Mouse (Mus musculus): ENCODE measurements around the gene Rnf214. TPM values are rescaled to one million over a fixed set of nuclear protein-coding genes. Genes with fewer than 3 reads are reported as not detected.
A peak's percentile ranks its signal among the peaks of the same experiment; 100 is the strongest.
"Not testable (repeated sequence)": the region's sequence is repeated elsewhere in the genome, so short reads cannot be mapped to it uniquely, and the experiment has no call there.

The Rnf214 gene
- total RNA-seq, 2 experiments from 2014 or later: 74.5 to 75.5 TPM

- DNase-seq (ENCODE audit: low spot score in 2 of 2): no peak
- intact Hi-C loops (cut with DNase I): no loop called here
Measured at GRCm38 (mm10) chr9:45861813-45862212, 44.9 kb downstream of the Rnf214 start.

GRCm38 (mm10) chr9:45859364-45859763 lies 47.3 kb downstream of the Rnf214 start:
- no peak for DNase-seq (ENCODE audit: low spot score in 2 of 2)
- intact Hi-C loops (cut with DNase I): no loop called here

- intact Hi-C loops (cut with DNase I): no loop called here
- DNase-seq (ENCODE audit: low spot score in 2 of 2): no peak
Measured at GRCm38 (mm10) chr9:45854136-45854535, 52.6 kb downstream of the Rnf214 start.

- intact Hi-C loops (cut with DNase I): no loop called here
- no peak for DNase-seq (ENCODE audit: low spot score in 2 of 2)
Measured at GRCm38 (mm10) chr9:45853695-45854094, 53.0 kb downstream of the Rnf214 start.

GRCm38 (mm10) chr9:45851776-45852175 lies 54.9 kb downstream of the Rnf214 start:
- intact Hi-C loops (cut with DNase I): no loop called here

GRCm38 (mm10) chr9:45851330-45851729 lies 55.4 kb downstream of the Rnf214 start:
- intact Hi-C loops (cut with DNase I): no loop called here
- DNase-seq (ENCODE audit: low spot score in 2 of 2): no peak

More at GRCm38 (mm10) chr9:45851776-45852175, 54.9 kb downstream of the Rnf214 start:
- no peak for DNase-seq (ENCODE audit: low spot score in 2 of 2)

- intact Hi-C loops (cut with DNase I): no loop called here
Measured at GRCm38 (mm10) chr9:45850528-45851155, 56.1 kb downstream of the Rnf214 start.

GRCm38 (mm10) chr9:45849528-45850408 lies 56.9 kb downstream of the Rnf214 start:
- intact Hi-C loops (cut with DNase I): no loop called here
- DNase-seq (ENCODE audit: low spot score in 2 of 2): peak; percentile 67 to 85

More at GRCm38 (mm10) chr9:45850528-45851155, 56.1 kb downstream of the Rnf214 start:
- no peak for DNase-seq (ENCODE audit: low spot score in 2 of 2)

- DNase-seq (ENCODE audit: low spot score in 2 of 2): no peak
- intact Hi-C loops (cut with DNase I): no loop called here
Measured at GRCm38 (mm10) chr9:45846891-45847460, 59.7 kb downstream of the Rnf214 start.

- intact Hi-C loops (cut with DNase I); DNase-seq (ENCODE audit: low spot score in 2 of 2): not testable (repeated sequence)
Measured at GRCm38 (mm10) chr9:45846176-45846575, 60.5 kb downstream of the Rnf214 start.

- DNase-seq (ENCODE audit: low spot score in 2 of 2): no peak
- intact Hi-C loops (cut with DNase I): no loop called here
Measured at GRCm38 (mm10) chr9:45845541-45845940, 61.2 kb downstream of the Rnf214 start.

GRCm38 (mm10) chr9:45843780-45844179 lies 62.9 kb downstream of the Rnf214 start:
- intact Hi-C loops (cut with DNase I): no loop called here
- DNase-seq (ENCODE audit: low spot score in 2 of 2): peak in 1 of 2 experiments; percentile 24

- DNase-seq (ENCODE audit: low spot score in 2 of 2): no peak
- intact Hi-C loops (cut with DNase I): no loop called here
Measured at GRCm38 (mm10) chr9:45843007-45843406, 63.7 kb downstream of the Rnf214 start.

GRCm38 (mm10) chr9:45841458-45841857 lies 65.3 kb downstream of the Rnf214 start:
- no peak for DNase-seq (ENCODE audit: low spot score in 2 of 2)
- intact Hi-C loops (cut with DNase I): no loop called here

GRCm38 (mm10) chr9:45840331-45840730 lies 66.4 kb downstream of the Rnf214 start:
- no peak for DNase-seq (ENCODE audit: low spot score in 2 of 2)
- intact Hi-C loops (cut with DNase I): no loop called here

GRCm38 (mm10) chr9:45839982-45840300 lies 66.8 kb downstream of the Rnf214 start:
- intact Hi-C loops (cut with DNase I): no loop called here
- DNase-seq (ENCODE audit: low spot score in 2 of 2): no peak

GRCm38 (mm10) chr9:45839139-45839981 lies 67.4 kb downstream of the Rnf214 start:
- intact Hi-C loops (cut with DNase I): no loop called here

GRCm38 (mm10) chr9:45838434-45839138 lies 68.1 kb downstream of the Rnf214 start, which contains the start of gene Bace1:
Gene Bace1, plus strand, starts transcription at chr9:45838580.
- DNase-seq (ENCODE audit: low spot score in 2 of 2): peak; percentile 86 to 92
- intact Hi-C loops (cut with DNase I): no loop called here

More at GRCm38 (mm10) chr9:45839139-45839981, 67.4 kb downstream of the Rnf214 start:
- DNase-seq (ENCODE audit: low spot score in 2 of 2): no peak

GRCm38 (mm10) chr9:45838069-45838433 lies 68.7 kb downstream of the Rnf214 start:
- intact Hi-C loops (cut with DNase I): no loop called here
- no peak for DNase-seq (ENCODE audit: low spot score in 2 of 2)

All from left cerebral cortex, postnatal 14 days (tissue).